Mouse (Mus musculus) layer of hippocampus, postnatal 25 days (tissue): ENCODE data around the gene Gm20547. TPM values are rescaled to one million over a fixed set of nuclear protein-coding genes. Genes with fewer than 3 reads are reported as not detected.
"Not testable (repeated sequence)": the region's sequence is repeated elsewhere in the genome, so short reads cannot be mapped to it uniquely, and the experiment has no call there.

ENCODE experiments used
- DNase-seq, 2 experiments: peaks; one replicate each; pipeline ENCODE4 v3.0.0; 2022; ENCODE audit warnings: mixed read lengths in 2 of 2, low spot score in 1 of 2; ENCODE audit errors: extremely low spot score in 1 of 2
- total RNA-seq, 2 experiments: library from RNA; stranded (reverse); gene quantifications; 2 replicates each; pipeline ENCODE4 v1.2.3; 2021

The Gm20547 gene
- total RNA-seq = not detected

GRCm38 (mm10) chr17:34881683-34882310, at the start of gene Gm20547:
Gene Gm20547, minus strand, starts transcription at chr17:34882042.
- no peak for DNase-seq

DNA sequence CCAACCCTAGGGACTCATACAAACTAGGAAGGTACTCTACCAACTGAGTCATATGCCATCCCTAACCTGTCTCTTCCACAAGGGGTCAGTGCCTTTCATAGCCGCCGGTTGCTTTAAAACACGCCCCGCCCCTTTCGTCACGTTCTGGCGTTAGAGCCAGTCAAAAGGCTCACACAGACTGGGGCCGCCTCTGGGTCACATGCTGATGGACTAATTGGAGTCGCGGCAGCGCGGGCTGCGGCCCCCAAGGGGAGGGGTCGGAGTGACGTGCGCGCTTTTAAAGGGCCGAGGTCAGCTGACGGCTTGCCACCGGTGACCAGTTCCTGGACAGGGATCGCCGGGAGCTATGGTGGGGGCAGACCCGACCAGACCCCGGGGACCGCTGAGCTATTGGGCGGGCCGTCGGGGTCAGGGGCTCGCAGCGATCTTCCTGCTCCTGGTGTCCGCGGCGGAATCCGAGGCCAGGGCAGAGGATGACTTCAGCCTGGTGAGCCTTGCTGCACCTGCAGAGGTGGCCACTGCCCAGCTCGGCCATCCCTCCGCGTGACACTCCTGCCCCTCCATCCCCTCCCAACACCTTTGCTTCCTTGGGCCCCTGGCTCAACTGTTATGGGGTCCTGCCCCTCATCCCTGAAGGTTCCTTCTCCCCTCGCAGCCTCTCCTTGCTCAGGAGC, 49.4 kb upstream of the Gm20547 start, which contains the start of gene Neu1:
Gene Neu1, plus strand, starts transcription at position 193 of the 674 bp plus-strand sequence.
- DNase-seq = peak; percentile 90 to 95

DNA sequence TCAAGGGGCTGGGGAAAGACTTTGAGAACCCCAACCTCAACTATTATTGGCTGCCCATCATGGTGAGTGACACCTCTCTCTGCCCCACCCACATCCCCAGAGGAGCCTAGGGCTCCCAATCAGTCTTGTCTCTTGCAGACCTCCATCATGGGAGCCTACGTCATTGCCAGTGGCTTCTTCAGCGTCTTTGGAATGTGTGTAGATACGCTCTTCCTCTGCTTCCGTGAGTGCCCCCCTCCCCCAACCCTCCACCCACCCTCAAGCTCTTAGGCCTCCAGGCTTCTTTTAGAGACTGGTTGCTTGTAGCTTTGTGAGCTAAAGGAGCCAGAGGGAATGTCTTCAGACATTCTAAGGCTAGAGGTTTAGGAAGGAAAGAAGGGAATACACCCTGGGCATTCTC, 47.0 kb upstream of the Gm20547 start:
- no peak for DNase-seq

DNA sequence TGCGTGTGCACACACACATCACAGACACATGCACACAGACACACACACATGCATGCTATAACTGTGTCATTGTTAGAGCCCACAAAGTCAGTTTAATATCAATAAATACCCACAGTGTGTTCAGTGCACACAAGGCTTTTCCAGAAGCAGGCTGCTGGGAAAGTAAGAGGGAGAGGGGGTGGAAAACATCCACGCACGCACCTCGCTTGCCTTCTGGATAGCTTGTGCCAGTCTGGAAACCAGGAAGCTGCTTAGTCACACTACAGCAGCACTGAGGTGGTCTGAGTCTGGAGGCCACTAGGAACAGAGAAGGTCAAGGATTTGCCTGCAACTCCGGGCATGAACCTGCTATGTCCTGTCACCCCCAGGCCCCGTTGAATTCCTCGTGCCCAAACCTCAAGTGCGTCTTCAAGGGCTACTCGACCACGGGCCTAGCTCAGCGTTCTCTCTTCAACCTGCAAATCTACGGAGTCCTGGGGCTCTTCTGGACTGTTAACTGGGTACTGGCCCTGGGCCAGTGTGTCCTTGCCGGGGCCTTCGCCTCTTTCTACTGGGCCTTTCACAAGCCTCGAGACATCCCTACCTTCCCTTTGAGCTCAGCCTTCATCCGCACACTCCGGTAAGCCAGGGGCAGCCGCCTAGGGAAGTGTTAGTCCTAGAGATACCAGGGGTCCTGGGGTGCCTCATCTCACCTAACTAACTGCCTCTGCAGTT, 45.6 kb upstream of the Gm20547 start:
- no peak for DNase-seq

GRCm38 (mm10) chr17:34924258-34924657, 42.4 kb upstream of the Gm20547 start:
- no peak for DNase-seq

GRCm38 (mm10) chr17:34922939-34923338, 41.1 kb upstream of the Gm20547 start:
- DNase-seq = no peak

- no peak for DNase-seq
Measured at GRCm38 (mm10) chr17:34917188-34917587, 35.3 kb upstream of the Gm20547 start.

GRCm38 (mm10) chr17:34916316-34916715, 34.5 kb upstream of the Gm20547 start:
- DNase-seq = no peak

- no peak for DNase-seq
Measured at GRCm38 (mm10) chr17:34915410-34915831, 33.6 kb upstream of the Gm20547 start.

DNA sequence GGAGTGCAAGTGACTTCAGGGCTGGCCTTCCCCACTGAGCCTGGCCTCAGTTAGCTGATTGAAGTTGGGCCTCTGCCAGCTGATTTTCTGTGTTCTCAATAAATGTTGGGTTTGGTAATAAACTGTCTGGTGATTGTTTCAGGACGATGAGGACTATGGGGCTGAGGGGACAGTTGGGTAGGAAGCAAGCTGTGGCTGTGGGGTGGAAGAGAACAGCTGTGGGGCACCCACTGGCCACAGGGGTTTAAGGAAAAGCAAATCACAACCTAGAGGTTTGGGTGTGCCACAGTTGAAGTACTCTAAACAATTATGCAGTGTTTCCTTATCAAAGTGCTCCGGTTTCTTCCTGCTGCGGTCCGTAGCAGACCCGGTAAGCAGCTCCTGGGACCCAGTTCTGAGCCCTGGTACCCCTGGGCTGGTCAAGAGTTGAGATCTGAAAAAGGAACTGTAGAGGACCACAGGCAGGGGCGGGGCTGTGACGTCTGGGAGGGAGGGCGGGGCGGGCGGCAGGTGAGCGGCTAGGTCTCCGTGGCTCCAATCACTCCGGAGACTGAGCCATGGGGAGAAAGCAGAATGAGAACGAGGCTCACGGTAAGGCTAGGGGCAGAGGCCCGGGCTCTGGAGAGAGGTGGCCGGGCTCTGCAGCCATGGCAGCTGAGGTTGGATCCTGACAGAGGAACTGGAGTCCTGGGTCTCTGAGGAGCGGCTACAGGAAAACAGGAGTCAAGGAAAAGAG, 32.3 kb upstream of the Gm20547 start, which contains the start of gene Slc44a4:
Gene Slc44a4, plus strand, starts transcription at position 537 of the 736 bp plus-strand sequence.
- DNase-seq = no peak

GRCm38 (mm10) chr17:34911945-34912351, 30.1 kb upstream of the Gm20547 start:
- DNase-seq = peak; percentile 71 to 74

DNA sequence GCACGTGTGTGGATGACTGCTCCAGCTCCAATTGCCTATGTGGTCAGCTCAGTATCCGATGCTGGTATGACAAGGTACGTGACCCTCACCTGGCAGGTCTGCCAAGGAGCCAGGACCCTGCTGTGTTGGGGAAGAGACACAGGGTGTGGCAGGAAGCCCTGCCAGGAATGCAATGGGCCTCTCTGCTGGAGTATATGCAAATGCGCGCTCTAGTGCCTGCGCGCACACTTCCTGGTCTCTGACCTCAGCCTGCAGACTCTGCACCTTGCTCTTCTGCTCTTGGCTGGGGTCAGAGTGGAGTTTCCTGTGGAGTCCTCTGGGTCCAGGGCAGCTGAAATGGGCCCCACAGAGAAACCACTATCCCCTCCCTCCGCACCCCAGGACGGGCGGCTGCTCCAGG, 29.1 kb upstream of the Gm20547 start:
- no peak for DNase-seq

- DNase-seq = no peak
Measured at GRCm38 (mm10) chr17:34902895-34903294, 21.1 kb upstream of the Gm20547 start.

GRCm38 (mm10) chr17:34901948-34902347, 20.1 kb upstream of the Gm20547 start:
- not testable (repeated sequence) for DNase-seq

DNA sequence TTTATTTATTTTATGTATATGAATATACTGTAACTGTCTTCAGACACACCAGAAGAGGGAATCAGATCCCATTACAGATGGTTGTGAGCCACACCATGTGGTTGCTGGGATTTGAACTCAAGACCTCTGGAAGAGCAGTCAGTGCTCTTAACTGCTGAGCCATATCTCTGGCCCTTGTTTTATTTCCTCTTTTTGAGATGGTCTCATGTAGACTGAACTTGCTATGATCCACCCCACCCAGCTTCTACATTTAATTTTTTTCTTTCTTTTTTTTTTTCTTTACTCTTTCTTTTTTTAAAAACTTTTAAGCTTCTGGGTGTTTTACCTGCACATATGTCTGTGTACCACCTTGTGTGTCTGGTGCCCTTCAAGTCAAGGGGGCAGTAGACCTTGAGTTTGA, 19.0 kb upstream of the Gm20547 start:
- not testable (repeated sequence) for DNase-seq

- DNase-seq = no peak
Measured at GRCm38 (mm10) chr17:34899890-34900243, 18.0 kb upstream of the Gm20547 start.

- DNase-seq = peak in 1 of 2 experiments; percentile 47
Measured at GRCm38 (mm10) chr17:34899053-34899889, 17.4 kb upstream of the Gm20547 start.

DNA sequence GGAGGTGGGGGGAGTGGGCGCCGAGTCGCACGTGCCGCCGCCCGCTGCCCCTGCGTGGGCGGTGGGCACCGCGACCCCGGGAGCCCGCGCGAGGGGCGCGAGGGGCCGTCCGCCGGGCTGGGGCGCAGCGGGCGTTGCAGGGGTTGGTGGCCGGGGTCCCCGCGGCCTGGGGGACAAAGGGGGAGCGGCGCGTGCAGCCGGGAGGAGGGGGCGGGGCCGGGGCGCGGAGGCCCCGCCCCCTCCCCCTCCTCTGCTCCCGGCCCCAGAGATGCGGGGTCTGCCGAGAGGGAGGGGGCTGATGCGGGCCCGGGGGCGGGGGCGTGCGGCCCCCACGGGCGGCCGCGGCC, 16.8 kb upstream of the Gm20547 start:
- no peak for DNase-seq

- peak; percentile 68 to 83 for DNase-seq
Measured at GRCm38 (mm10) chr17:34898160-34898586, 16.3 kb upstream of the Gm20547 start, which contains the start of the genes C2 and Ehmt2. Gene C2, minus strand, starts transcription at chr17:34898265. Gene Ehmt2, plus strand, starts transcription at chr17:34898469.
